Mouse (Mus musculus) intestine, embryonic 16.5 days (tissue): ENCODE measurements around the gene Sun2. TPM values are rescaled to one million over a fixed set of nuclear protein-coding genes. Genes with fewer than 3 reads are reported as not detected.

Experiments used
- ATAC-seq: fragments of 200-750 bp; cut with Nextera tagmentation; 2 replicates; pipeline ENCODE4 v1.8.0; 2017; ENCODE audit warnings: moderate TSS enrichment, moderate library complexity
- H3K27ac ChIP-seq: fragments of 300-500 bp; sonication (generic); 2 replicates; pipeline ENCODE4 v1.5.1; 2014; ENCODE audit warnings: mild to moderate bottlenecking, low read length
- H3K27me3 ChIP-seq: fragments of 300-500 bp; sonication (generic); replicated peaks from 2 replicates; pipeline ENCODE4 v1.6.1; 2014; ENCODE audit warnings: low read length, control low read depth, mixed read lengths; ENCODE audit not compliant: control insufficient read depth, insufficient read depth
- H3K36me3 ChIP-seq: fragments of 300-500 bp; sonication (generic); 2 replicates; pipeline ENCODE4 v1.6.1; 2014; ENCODE audit warnings: low read length, control low read depth; ENCODE audit not compliant: control insufficient read depth, insufficient read depth
- H3K4me1 ChIP-seq: fragments of 300-500 bp; sonication (generic); 2 replicates; pipeline ENCODE4 v1.6.1; 2014; ENCODE audit warnings: low read length, control low read depth, mixed read lengths; ENCODE audit not compliant: control insufficient read depth, insufficient read depth
- H3K4me2 ChIP-seq: fragments of 300-500 bp; sonication (generic); 2 replicates; pipeline ENCODE4 v1.6.1; 2014; ENCODE audit warnings: low read depth, low read length, control low read depth
- H3K4me3 ChIP-seq: fragments of 300-500 bp; sonication (generic); 2 replicates; pipeline ENCODE4 v1.5.1; 2014; ENCODE audit warnings: mild to moderate bottlenecking, low read length
- H3K9ac ChIP-seq: fragments of 300-500 bp; sonication (generic); 2 replicates; pipeline ENCODE4 v1.6.1; 2014; ENCODE audit warnings: low read depth, low read length
- H3K9me3 ChIP-seq: fragments of 300-500 bp; sonication (generic); 2 replicates; pipeline ENCODE4 v1.6.1; 2016; ENCODE audit warnings: low read length, control low read depth; ENCODE audit not compliant: control insufficient read depth
- WGBS: fragments of 180-500 bp; shearing (Covaris S2); extraction: QIAGEN DNeasy Blood & Tissue Kit; methylation state at CpG from one replicate; pipeline ENCODE4 v1.1.7; 2014; 5-methylcytosine and 5-hydroxymethylcytosine counted together
- polyA plus RNA-seq: library from polyadenylated mRNA; unstranded; fragments of >200 nt; fragmentation: Nextera tagmentation; extraction: Ambion mirVana; gene quantifications from 2 replicates; pipeline ENCODE4 v1.2.1, GENCODE M21; 2015

Sun2 gene
- polyA plus RNA-seq, 1 experiment from 2014 or later, result 3.3 TPM

- H3K4me2 ChIP-seq, result peak overlapping the region; percentile 79
- no peak for ATAC-seq
- H3K9ac ChIP-seq, result peak overlapping the region; percentile 89
- H3K27me3 ChIP-seq, result no peaks in the 10 kb centered on the region
- peaks cover 51% of the 10 kb centered on the region for H3K4me1 ChIP-seq
- no peaks in the 10 kb centered on the region for H3K9me3 ChIP-seq
- H3K36me3 ChIP-seq, result no peaks in the 10 kb centered on the region
- H3K4me3 ChIP-seq, result peak overlapping the region; percentile 83
- under 1% methylated on average over 33 of the region's 33 CpGs for WGBS
- H3K27ac ChIP-seq, result peak overlapping the region; percentile 98
These were observed 55.2 kb downstream of the Sun2 start for GRCm38 (mm10) chr15:79687175-79687574.

DNA sequence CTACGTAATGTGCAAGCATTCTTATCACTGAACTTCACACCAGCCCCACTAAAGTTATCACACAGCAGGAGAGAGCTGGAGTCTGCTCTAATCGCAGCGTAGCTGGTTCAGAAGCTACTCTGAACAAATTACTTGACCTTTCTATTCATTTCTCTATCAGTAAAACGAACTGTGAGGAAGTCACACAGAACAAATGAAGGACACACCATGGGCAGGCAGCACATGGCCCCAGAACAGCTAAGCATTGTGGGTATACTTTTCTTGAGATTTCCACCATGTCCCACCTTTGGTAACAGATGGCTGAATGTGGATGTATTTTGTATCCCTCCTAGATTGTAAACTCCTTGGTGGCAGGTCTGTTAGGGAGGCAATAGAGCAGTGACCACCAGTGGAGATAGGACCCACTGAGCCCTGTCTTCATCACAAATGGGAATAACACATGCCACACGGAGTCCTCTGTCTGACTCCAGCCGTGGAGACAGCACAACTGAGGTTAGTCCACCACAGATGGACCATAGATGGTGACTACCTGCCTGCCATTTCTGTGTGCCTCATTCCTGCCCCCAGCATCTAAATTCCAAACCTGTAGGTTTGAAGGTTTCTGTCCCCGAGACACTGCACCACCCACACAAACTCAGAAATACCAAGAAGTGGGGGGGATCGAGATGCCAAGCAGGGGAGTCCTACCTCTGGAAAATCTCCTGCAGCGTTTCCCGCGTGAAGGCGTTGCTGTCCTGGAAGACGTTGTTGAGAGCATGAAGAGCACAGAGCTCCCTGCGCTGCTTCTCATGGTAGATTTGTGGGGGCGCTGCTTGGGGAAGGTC is 56.1 kb downstream of the Sun2 start:
- H3K36me3 ChIP-seq, result no peaks in the 10 kb centered on the region
- H3K9me3 ChIP-seq, result no peaks in the 10 kb centered on the region
- H3K27ac ChIP-seq, result peak overlapping the region; percentile 43
- peak overlapping the region; percentile 79 for H3K4me2 ChIP-seq
- H3K4me3 ChIP-seq, result peak overlapping the region; percentile 83
- ATAC-seq, result no peak
- peaks cover 48% of the 10 kb centered on the region for H3K4me1 ChIP-seq
- WGBS, result 9% methylated on average over 15 of the region's 15 CpGs
- peak overlapping the region; percentile 65 for H3K9ac ChIP-seq
- H3K27me3 ChIP-seq, result no peaks in the 10 kb centered on the region

DNA sequence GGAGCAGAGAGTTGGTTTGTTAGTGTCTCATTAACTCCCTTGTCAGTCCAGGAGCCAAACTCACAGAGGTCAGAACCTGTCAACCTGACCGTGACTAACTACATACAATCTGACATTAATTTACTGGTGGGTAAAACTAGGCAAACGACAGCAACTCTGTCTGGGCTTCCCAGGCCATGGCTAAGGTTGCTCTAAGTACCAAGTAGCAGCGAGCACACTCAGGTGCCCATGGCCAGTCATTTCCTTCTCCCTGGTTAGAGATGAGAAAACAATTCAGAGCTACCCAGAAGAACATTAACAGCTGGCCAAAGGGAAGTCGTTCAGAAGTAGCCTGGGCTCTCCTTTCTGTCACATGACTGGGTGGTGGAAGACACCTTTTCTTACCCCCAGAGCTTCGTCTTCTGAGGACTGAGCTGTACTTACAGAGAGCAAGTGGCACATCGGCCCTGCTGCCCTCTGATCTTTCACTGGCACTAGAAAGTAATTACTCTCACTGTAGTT is 57.1 kb downstream of the Sun2 start:
- no peak overlapping the region for H3K27ac ChIP-seq
- H3K4me3 ChIP-seq, result peak overlapping the region; percentile 83
- no peaks in the 10 kb centered on the region for H3K36me3 ChIP-seq
- peak overlapping the region; percentile 65 for H3K9ac ChIP-seq
- ATAC-seq, result no peak
- no peaks in the 10 kb centered on the region for H3K27me3 ChIP-seq
- 31% methylated on average over 6 of the region's 6 CpGs for WGBS
- H3K4me1 ChIP-seq, result peaks cover 48% of the 10 kb centered on the region
- no peaks in the 10 kb centered on the region for H3K9me3 ChIP-seq
- H3K4me2 ChIP-seq, result peak overlapping the region; percentile 79

DNA sequence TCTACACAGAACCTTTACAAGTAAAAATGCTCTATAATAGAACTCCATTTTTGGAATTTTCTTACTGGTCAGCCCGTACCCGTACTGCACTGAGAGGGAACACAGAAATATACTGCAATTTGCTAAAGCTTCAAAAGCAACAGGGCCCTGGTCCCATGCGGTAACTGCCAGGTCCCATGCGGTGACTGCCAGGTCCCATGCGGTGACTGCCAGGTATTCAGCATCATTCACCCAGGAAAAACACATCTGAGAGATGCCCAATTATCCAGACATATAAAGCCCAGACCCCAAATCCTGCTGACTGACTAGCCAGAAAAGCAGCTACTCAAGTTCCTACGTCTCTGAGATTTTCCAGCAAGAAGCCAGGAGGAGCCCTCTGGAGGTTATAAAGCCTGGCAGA is 57.7 kb downstream of the Sun2 start:
- Histone ChIP-seq H3K9ac (peak overlapping the region; percentile 65), H3K4me2 (peak overlapping the region; percentile 79), H3K4me3 (peak overlapping the region; percentile 83), H3K4me1 (peaks cover 44% of the 10 kb centered on the region), H3K9me3 (no peaks in the 10 kb centered on the region), H3K27ac (peak overlapping the region; percentile 43; the same call in 1 of the 2 replicates), H3K27me3 (no peaks in the 10 kb centered on the region), H3K36me3 (no peaks in the 10 kb centered on the region)
- 85% methylated on average over 6 of the region's 6 CpGs for WGBS
- ATAC-seq, result no peak

- Histone ChIP-seq H3K4me3 (no peak overlapping the region; the same call in 1 of the 2 replicates), H3K9ac (peak overlapping the region; percentile 65), H3K4me1 (peaks cover 43% of the 10 kb centered on the region)
These were observed 58.5 kb downstream of the Sun2 start for GRCm38 (mm10) chr15:79683707-79684465.

DNA sequence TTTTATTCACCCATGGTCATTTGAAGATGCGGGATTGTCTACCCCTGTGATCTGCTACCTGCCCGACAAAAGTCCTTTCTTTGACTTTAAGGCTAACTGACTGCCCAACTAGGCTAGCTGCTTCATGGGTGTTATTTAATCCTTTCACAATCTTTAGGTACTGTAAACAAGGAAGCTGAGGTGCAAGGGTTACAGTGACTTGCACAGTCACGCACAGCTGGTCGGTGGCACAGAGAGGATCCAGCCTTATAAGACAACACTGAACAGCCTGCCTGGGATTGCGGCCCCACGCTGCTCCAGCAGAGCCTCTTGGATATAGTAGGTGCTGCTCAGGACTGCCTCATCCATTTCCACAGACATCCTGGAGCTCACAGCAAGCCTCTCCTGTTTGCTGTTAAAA is 59.2 kb downstream of the Sun2 start:
- no peak for ATAC-seq
- no peak overlapping the region for H3K27ac ChIP-seq
- 0 out of 2 replicates have a peak overlapping the region, but pooled peaks have one; percentile 14 for H3K9ac ChIP-seq
- H3K4me3 ChIP-seq, result no peak overlapping the region
- H3K27me3 ChIP-seq, result no peaks in the 10 kb centered on the region
- no peaks in the 10 kb centered on the region for H3K9me3 ChIP-seq
- 67% methylated on average over 6 of the region's 6 CpGs for WGBS
- H3K4me1 ChIP-seq, result peaks cover 41% of the 10 kb centered on the region
- no peaks in the 10 kb centered on the region for H3K36me3 ChIP-seq
- H3K4me2 ChIP-seq, result peak overlapping the region; percentile 79; the same call in 1 of the 2 replicates

More at GRCm38 (mm10) chr15:79683707-79684465, 58.5 kb downstream of the Sun2 start:
- H3K27ac ChIP-seq, result peak overlapping the region; percentile 43; the same call in 1 of the 2 replicates
- 58% methylated on average over 19 of the region's 19 CpGs for WGBS
- no peak for ATAC-seq
- H3K27me3 ChIP-seq, result no peaks in the 10 kb centered on the region
- H3K9me3 ChIP-seq, result no peaks in the 10 kb centered on the region
- peak overlapping the region; percentile 79 for H3K4me2 ChIP-seq
- H3K36me3 ChIP-seq, result no peaks in the 10 kb centered on the region

DNA sequence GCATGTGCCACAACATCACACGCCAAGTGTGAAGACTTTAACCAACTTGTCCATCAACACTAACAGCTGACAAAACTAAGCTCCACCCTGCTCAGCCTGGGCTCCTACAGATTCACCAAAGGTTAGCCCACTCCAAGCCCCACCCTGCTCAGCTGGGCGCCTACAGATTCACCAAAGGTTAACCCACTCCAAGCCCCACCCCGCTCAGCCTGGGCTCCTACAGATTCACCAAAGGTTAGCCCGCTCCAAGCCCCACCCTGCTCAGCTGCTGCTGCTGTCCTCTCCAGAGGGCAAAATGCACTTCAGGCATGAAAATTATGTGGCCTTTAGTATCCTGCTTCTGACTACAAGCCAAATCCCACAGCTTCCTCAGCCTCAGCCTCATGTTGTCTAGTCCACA is 60.4 kb downstream of the Sun2 start:
- no peak overlapping the region for H3K27ac ChIP-seq
- WGBS, result 82% methylated on average over 4 of the region's 4 CpGs
- no peaks in the 10 kb centered on the region for H3K27me3 ChIP-seq
- no peak overlapping the region for H3K9ac ChIP-seq
- no peak overlapping the region for H3K4me2 ChIP-seq
- ATAC-seq, result no peak
- no peak overlapping the region for H3K4me3 ChIP-seq
- H3K36me3 ChIP-seq, result no peaks in the 10 kb centered on the region
- peaks cover 41% of the 10 kb centered on the region for H3K4me1 ChIP-seq
- no peaks in the 10 kb centered on the region for H3K9me3 ChIP-seq

- Histone ChIP-seq H3K9ac (no peak overlapping the region), H3K9me3 (no peaks in the 10 kb centered on the region), H3K27ac (no peak overlapping the region), H3K4me1 (peaks cover 5% of the 10 kb centered on the region; the same call in 1 of the 2 replicates), H3K4me2 (no peak overlapping the region), H3K27me3 (no peaks in the 10 kb centered on the region), H3K4me3 (no peak overlapping the region), H3K36me3 (peaks cover 12% of the 10 kb centered on the region; the same call in 1 of the 2 replicates)
- peak; percentile 53 for ATAC-seq
- 75% methylated on average over 2 of the region's 2 CpGs for WGBS
These were observed 64.4 kb downstream of the Sun2 start for GRCm38 (mm10) chr15:79677936-79678335.
